Mouse (Mus musculus) heart, embryonic 16.5 days (tissue): ENCODE data around the gene Cox5a. TPM values are rescaled to one million over a fixed set of nuclear protein-coding genes. Genes with fewer than 3 reads are reported as not detected.

Experiments
- ATAC-seq: fragments of 200-750 bp; cut with Nextera tagmentation; replicated peaks from 2 replicates; pipeline ENCODE4 v1.8.0; 2017; ENCODE audit warnings: moderate number of reproducible peaks; ENCODE audit not compliant: insufficient read depth, low FRiP score; ENCODE audit errors: extremely low read depth
- H3K27ac ChIP-seq: fragments of 300-500 bp; sonication (generic); 2 replicates; pipeline ENCODE4 v1.5.1; 2014; ENCODE audit warnings: mild to moderate bottlenecking, low read length, control low read depth, moderate library complexity
- H3K27me3 ChIP-seq: fragments of 300-500 bp; sonication (generic); 2 replicates; pipeline ENCODE4 v1.6.1; 2014; ENCODE audit warnings: low read length, mixed read lengths; ENCODE audit not compliant: control insufficient read depth, insufficient read depth
- H3K36me3 ChIP-seq: fragments of 300-500 bp; sonication (generic); 2 replicates; pipeline ENCODE4 v1.6.1; 2014; ENCODE audit not compliant: control insufficient read depth, insufficient read depth
- H3K4me1 ChIP-seq: fragments of 300-500 bp; sonication (generic); 2 replicates; pipeline ENCODE4 v1.6.1; 2014; ENCODE audit warnings: low read length, mixed read lengths; ENCODE audit not compliant: control insufficient read depth, insufficient read depth
- H3K4me2 ChIP-seq: fragments of 300-500 bp; sonication (generic); 2 replicates; pipeline ENCODE4 v1.6.1; 2014; ENCODE audit warnings: low read depth, mild to moderate bottlenecking, control low read depth, low read length
- H3K4me3 ChIP-seq: fragments of 300-500 bp; sonication (generic); 2 replicates; pipeline ENCODE4 v1.5.1; 2014; ENCODE audit warnings: mild to moderate bottlenecking, control low read depth, low read length
- H3K9ac ChIP-seq: fragments of 300-500 bp; sonication (generic); 2 replicates; pipeline ENCODE4 v1.6.1; 2014; ENCODE audit warnings: low read length, control low read depth
- H3K9me3 ChIP-seq: fragments of 300-500 bp; sonication (generic); replicated peaks from 2 replicates; pipeline ENCODE4 v1.6.1; 2016; ENCODE audit warnings: low read length; ENCODE audit not compliant: control insufficient read depth
- WGBS: fragments of 180-500 bp; shearing (Covaris S2); extraction: QIAGEN DNeasy Blood & Tissue Kit; methylation state at CpG from one replicate; pipeline ENCODE4 v1.1.7; 2014; 5-methylcytosine and 5-hydroxymethylcytosine counted together
- polyA plus RNA-seq: library from polyadenylated mRNA; unstranded; fragments of >200 nt; fragmentation: Nextera tagmentation; extraction: Ambion mirVana; gene quantifications from 2 replicates; pipeline ENCODE4 v1.2.1, GENCODE M21; 2015

Cox5a gene
- polyA plus RNA-seq: 1,790 and 1,803 TPM in 2 replicates

- Histone ChIP-seq H3K4me1 (peaks cover 34% of the 10 kb centered on the region), H3K27me3 (no peaks in the 10 kb centered on the region), H3K9me3 (no peaks in the 10 kb centered on the region), H3K36me3 (no peaks in the 10 kb centered on the region), H3K4me3 (peak within 1 kb of the TSS; percentile 98), H3K9ac (peak within 1 kb of the TSS; percentile 100), H3K27ac (peak within 1 kb of the TSS; percentile 99), H3K4me2 (peak within 1 kb of the TSS; percentile 79)
- ATAC-seq: peak; percentile 97
- under 1% methylated on average over 95 of the region's 95 CpGs for WGBS
Measured at GRCm38 (mm10) chr9:57521056-57521911, at the start of gene Cox5a. Cox5a (plus strand) TSS chr9:57521274.

DNA sequence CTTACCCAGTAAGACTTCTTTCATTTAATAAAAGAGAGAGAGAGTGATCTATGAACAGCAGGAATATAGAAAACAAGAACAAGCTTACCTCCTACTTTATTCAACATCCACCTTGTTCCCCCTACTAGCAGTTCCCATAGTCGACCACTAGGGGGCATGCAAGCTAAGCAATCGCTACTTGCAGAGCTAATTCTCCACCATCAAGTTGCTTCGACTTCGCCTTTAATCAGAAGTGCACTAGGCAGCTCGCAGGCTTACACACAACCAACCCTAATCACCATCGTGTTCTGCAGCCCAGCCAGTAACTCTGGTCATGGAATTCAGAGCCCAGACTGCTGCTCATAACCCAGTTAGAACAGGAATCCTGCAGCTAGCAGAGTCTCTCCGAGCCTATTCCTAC, 35.3 kb upstream of the Cox5a start:
- Histone ChIP-seq H3K36me3 (no peaks in the 10 kb centered on the region), H3K4me3 (no peak overlapping the region), H3K9ac (no peak overlapping the region), H3K27ac (no peak overlapping the region), H3K4me2 (no peak overlapping the region), H3K9me3 (no peaks in the 10 kb centered on the region), H3K27me3 (no peaks in the 10 kb centered on the region), H3K4me1 (no peaks in the 10 kb centered on the region)
- peak; percentile 63; the same call in 1 of the 2 replicates for ATAC-seq
- 12% methylated on average over 7 of the region's 7 CpGs for WGBS

DNA sequence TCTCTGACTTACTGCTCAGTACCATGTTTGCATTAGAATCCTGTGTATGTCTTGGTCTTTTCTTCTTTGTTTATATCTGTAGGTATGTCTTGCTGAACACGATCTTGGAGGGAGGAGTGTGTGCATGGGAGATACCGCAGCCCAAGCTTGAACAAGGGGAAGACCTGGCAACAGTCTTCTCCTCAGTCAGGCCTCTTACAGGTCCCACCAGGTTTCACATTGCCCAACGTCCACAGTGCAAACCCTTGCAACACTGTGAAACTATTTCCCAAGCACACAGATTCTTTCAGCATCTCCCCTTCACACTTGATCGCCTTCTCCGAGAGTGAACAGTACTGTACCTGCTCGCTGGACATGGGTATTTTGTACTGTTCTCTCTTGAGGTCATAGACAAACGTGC, 33.3 kb upstream of the Cox5a start:
- 66% methylated on average over 7 of the region's 7 CpGs for WGBS
- Histone ChIP-seq H3K27me3 (no peaks in the 10 kb centered on the region), H3K4me3 (no peak overlapping the region), H3K27ac (no peak overlapping the region), H3K9me3 (no peaks in the 10 kb centered on the region), H3K4me2 (no peak overlapping the region), H3K36me3 (no peaks in the 10 kb centered on the region), H3K4me1 (no peaks in the 10 kb centered on the region), H3K9ac (no peak overlapping the region)
- no peak for ATAC-seq

DNA sequence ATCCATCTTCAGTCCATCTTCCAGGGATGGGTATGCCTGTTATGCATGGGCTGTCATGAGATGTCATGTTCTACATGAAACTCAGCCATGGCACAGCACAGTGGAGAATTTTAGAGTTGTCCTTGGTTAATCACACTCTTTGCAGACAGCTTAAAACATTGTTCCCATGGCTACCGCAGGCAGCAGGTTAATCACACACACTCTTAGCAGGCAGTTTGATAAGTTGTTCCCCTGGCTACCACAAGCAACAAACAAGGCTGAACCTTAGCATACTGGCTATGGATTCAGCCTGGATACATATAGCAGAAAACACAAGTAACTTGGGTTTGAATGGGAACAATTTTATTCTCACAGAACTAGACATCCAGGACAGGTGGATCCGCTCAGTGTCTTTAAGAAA, 27.5 kb upstream of the Cox5a start:
- no peak for ATAC-seq
- Histone ChIP-seq H3K27ac (no peak overlapping the region), H3K9me3 (no peaks in the 10 kb centered on the region), H3K36me3 (no peaks in the 10 kb centered on the region), H3K4me3 (no peak overlapping the region), H3K27me3 (no peaks in the 10 kb centered on the region), H3K4me2 (no peak overlapping the region), H3K4me1 (0 out of 2 replicates have a peak, but pooled peaks cover 2% of the 10 kb centered on the region), H3K9ac (no peak overlapping the region)
- WGBS: 70% methylated on average over 2 of the region's 2 CpGs

DNA sequence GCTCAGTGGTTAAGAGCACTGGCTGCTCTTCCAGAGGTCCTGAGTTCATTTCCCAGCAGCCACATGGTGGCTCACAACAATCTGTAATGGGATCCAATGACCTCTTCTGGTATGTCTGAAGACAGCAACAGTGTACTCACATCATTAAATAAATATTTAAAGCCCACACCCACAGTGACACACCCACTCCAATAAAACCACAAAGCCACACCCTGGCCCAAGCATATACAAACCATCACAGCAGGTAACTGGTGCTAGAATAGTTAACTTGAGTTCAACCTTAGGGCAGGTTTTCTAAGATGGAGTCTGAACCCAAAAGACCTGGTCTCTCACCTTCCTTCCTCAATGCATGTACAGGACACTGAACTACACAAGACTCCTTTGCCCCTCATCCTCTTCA, 26.1 kb upstream of the Cox5a start:
- ATAC-seq: no peak
- no peaks in the 10 kb centered on the region for H3K36me3 ChIP-seq
- no peak overlapping the region for H3K27ac ChIP-seq
- no peak overlapping the region for H3K4me2 ChIP-seq
- no peak overlapping the region for H3K9ac ChIP-seq
- no peaks in the 10 kb centered on the region; the same call in 1 of the 2 replicates for H3K27me3 ChIP-seq
- no peaks in the 10 kb centered on the region for H3K9me3 ChIP-seq
- H3K4me1 ChIP-seq: 0 out of 2 replicates have a peak, but pooled peaks cover 2% of the 10 kb centered on the region
- no peak overlapping the region for H3K4me3 ChIP-seq

GRCm38 (mm10) chr9:57497236-57497635, 23.8 kb upstream of the Cox5a start:
- no peaks in the 10 kb centered on the region for H3K9me3 ChIP-seq
- H3K4me1 ChIP-seq: peaks cover 2% of the 10 kb centered on the region; the same call in 1 of the 2 replicates
- H3K36me3 ChIP-seq: no peaks in the 10 kb centered on the region
- WGBS: 71% methylated on average over 5 of the region's 5 CpGs
- no peak overlapping the region for H3K4me2 ChIP-seq
- H3K4me3 ChIP-seq: no peak overlapping the region
- H3K9ac ChIP-seq: no peak overlapping the region
- H3K27ac ChIP-seq: no peak overlapping the region
- H3K27me3 ChIP-seq: peaks cover 15% of the 10 kb centered on the region
- ATAC-seq: no peak

- no peak for ATAC-seq
- H3K36me3 ChIP-seq: no peaks in the 10 kb centered on the region
Measured at GRCm38 (mm10) chr9:57498536-57498935, 22.5 kb upstream of the Cox5a start.

GRCm38 (mm10) chr9:57501452-57501851, 19.6 kb upstream of the Cox5a start:
- no peak overlapping the region for H3K4me2 ChIP-seq
- no peak overlapping the region for H3K9ac ChIP-seq
- H3K9me3 ChIP-seq: no peaks in the 10 kb centered on the region
- H3K36me3 ChIP-seq: no peaks in the 10 kb centered on the region
- H3K27ac ChIP-seq: no peak overlapping the region
- 24% methylated on average over 13 of the region's 13 CpGs for WGBS
- no peak for ATAC-seq
- H3K4me1 ChIP-seq: peaks cover 42% of the 10 kb centered on the region
- peaks cover 43% of the 10 kb centered on the region for H3K27me3 ChIP-seq
- no peak overlapping the region for H3K4me3 ChIP-seq

More at GRCm38 (mm10) chr9:57498536-57498935, 22.5 kb upstream of the Cox5a start:
- H3K4me1 ChIP-seq: peaks cover 15% of the 10 kb centered on the region
- H3K27ac ChIP-seq: no peak overlapping the region
- no peak overlapping the region for H3K9ac ChIP-seq
- no peaks in the 10 kb centered on the region for H3K9me3 ChIP-seq
- no peak overlapping the region for H3K4me3 ChIP-seq
- peaks cover 28% of the 10 kb centered on the region for H3K27me3 ChIP-seq
- 60% methylated on average over 7 of the region's 7 CpGs for WGBS
- no peak overlapping the region for H3K4me2 ChIP-seq

DNA sequence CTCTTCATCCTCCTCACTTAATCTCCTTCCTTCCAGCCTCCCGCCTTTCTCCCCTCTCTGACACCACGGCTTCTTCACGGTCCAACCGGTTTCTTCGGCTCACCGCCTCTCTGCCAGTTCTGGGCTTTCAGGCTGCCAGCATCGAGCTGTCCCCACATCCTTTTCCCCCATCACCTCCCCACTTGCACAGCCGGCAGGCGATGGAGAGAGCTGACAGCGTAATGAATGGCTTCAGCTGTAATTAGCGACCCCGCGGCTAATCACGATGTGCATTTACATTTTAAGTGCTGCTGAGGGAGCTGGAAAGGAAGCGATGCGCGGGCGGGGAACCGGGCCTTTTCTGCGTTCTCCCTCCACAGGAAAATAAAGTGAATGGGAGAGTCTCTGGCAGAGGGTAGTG, 19.2 kb upstream of the Cox5a start:
- 13% methylated on average over 20 of the region's 20 CpGs for WGBS
- H3K27ac ChIP-seq: no peak overlapping the region
- peak overlapping the region; percentile 24; the same call in 1 of the 2 replicates for H3K4me2 ChIP-seq
- H3K4me3 ChIP-seq: no peak overlapping the region
- H3K9ac ChIP-seq: no peak overlapping the region
- no peaks in the 10 kb centered on the region for H3K36me3 ChIP-seq
- peaks cover 42% of the 10 kb centered on the region for H3K4me1 ChIP-seq
- no peak for ATAC-seq
- no peaks in the 10 kb centered on the region for H3K9me3 ChIP-seq
- peaks cover 43% of the 10 kb centered on the region for H3K27me3 ChIP-seq
